17 mouse cellular contexts compared by ENCODE assay signal in genomic region chr3:75696117-75697077, GRCm38 (mm10). TPM values are rescaled to one million over a fixed set of nuclear protein-coding genes. Genes with fewer than 3 reads are reported as not detected.
DNase-seq lines count a peak whose midpoint lies in the region; ATAC-seq and TF ChIP-seq lines count a peak whose summit lies in the region.
"Had no signal": no experiment of that assay in that cellular context is flagged by ENCODE, and none has a peak within 500 bp of the region (broad histone marks: within the 10 kb centered on the region; RNA-seq: fewer than 3 reads in every experiment).

No protein-coding gene starts in this region.

- H3K27me3 ChIP-seq in limb, embryonic 15.5 days: no peaks in the 10 kb centered on the region
- H3K27me3 ChIP-seq in limb, embryonic 10.5 days (ENCODE audit: low read depth, poor library complexity, severe bottlenecking): no peaks in the 10 kb centered on the region
- H3K27me3 ChIP-seq: CH12.LX; liver, embryonic 12.5 days had no signal

- no peak for TF ChIP-seq CTCF in left cerebral cortex, adult 2 months (IDR thresholded peaks at IDR 0.05)

- intact Hi-C loops in heart, postnatal 36 days (cut with DNase I): no loop called here
- intact Hi-C loops in left cerebral cortex, adult 2 months (cut with DNase I): no loop called here

- no peak overlapping the region for H3K27ac ChIP-seq in limb, embryonic 15.5 days
- H3K27ac ChIP-seq in limb, embryonic 10.5 days: no peak overlapping the region
- no peak overlapping the region for H3K27ac ChIP-seq in left cerebral cortex, adult 2 months
- H3K27ac ChIP-seq: forebrain, embryonic 10.5 days; liver, embryonic 12.5 days had no signal

- no peak overlapping the region for H3K4me3 ChIP-seq in limb, embryonic 15.5 days
- H3K4me3 ChIP-seq in limb, embryonic 10.5 days: no peak overlapping the region
- no peak overlapping the region for H3K4me3 ChIP-seq in left cerebral cortex, adult 2 months
- H3K4me3 ChIP-seq: forebrain, embryonic 10.5 days; liver, embryonic 12.5 days; myocyte had no signal

- no peaks in the 10 kb centered on the region for H3K36me3 ChIP-seq in limb, embryonic 15.5 days
- no peaks in the 10 kb centered on the region for H3K36me3 ChIP-seq in limb, embryonic 10.5 days
- H3K36me3 ChIP-seq: forebrain, embryonic 10.5 days; liver, embryonic 12.5 days had no signal

- DNase-seq in limb, embryonic 10.5 days (ENCODE audit: low spot score): no peak
- peak; percentile 46 for DNase-seq in heart, adult 8-10 months (ENCODE audit: low spot score)
- DNase-seq in heart, postnatal 36 days: peak; percentile 38 to 47
- peak; percentile 39 for DNase-seq in thymus, postnatal 4 days
- DNase-seq in spleen, adult 18-20 months: no peak
- no peak for DNase-seq in cerebellum, postnatal 36 days
- DNase-seq in left cerebral cortex, adult 2 months (ENCODE audit: extremely low spot score in 1 of 2, low spot score in 2 of 2): no peak
- DNase-seq: kidney, adult 9 months; lung, postnatal 4 days had no signal

- 61% methylated on average over 13 of the region's 13 CpGs for whole genome bisulfite sequencing in limb, embryonic 15.5 days
- 84% methylated on average over 13 of the region's 13 CpGs for WGBS in limb, embryonic 10.5 days

- no peak overlapping the region for H3K4me2 ChIP-seq in limb, embryonic 15.5 days
- H3K4me2 ChIP-seq: liver, embryonic 12.5 days had no signal

- H3K9ac ChIP-seq in limb, embryonic 15.5 days: no peak overlapping the region
- H3K9ac ChIP-seq: liver, embryonic 12.5 days had no signal

- no peaks in the 10 kb centered on the region for H3K9me3 ChIP-seq in limb, embryonic 15.5 days
- no peaks in the 10 kb centered on the region for H3K9me3 ChIP-seq in limb, embryonic 10.5 days (replicated peaks)
- H3K9me3 ChIP-seq: forebrain, embryonic 10.5 days; liver, embryonic 12.5 days had no signal

- ATAC-seq in limb, embryonic 15.5 days (ENCODE audit: insufficient number of reproducible peaks, low FRiP score, low TSS enrichment, low read depth): peak; percentile 24; the same call in 1 of the 2 replicates
- ATAC-seq: liver, embryonic 12.5 days had no signal

- no peaks in the 10 kb centered on the region for H3K4me1 ChIP-seq in limb, embryonic 15.5 days
- no peaks in the 10 kb centered on the region for H3K4me1 ChIP-seq in limb, embryonic 10.5 days
- H3K4me1 ChIP-seq: forebrain, embryonic 10.5 days; liver, embryonic 12.5 days had no signal

RNA-seq across cellular contexts. Expression of gene Gm29133, which starts 51.6 kb away (rescaled TPM):
- polyA plus RNA-seq in limb, embryonic 15.5 days (2015; fragmentation: Nextera tagmentation; extraction: Ambion mirVana): not detected in 2 replicates
- not detected in 2 replicates for polyA plus RNA-seq in limb, embryonic 10.5 days (2016; fragmentation: Nextera tagmentation; extraction: Ambion mirVana)
- total RNA-seq in heart, adult 8-10 months (2022): not detected
- total RNA-seq in heart, postnatal 36 days (2021): not detected
- not detected for total RNA-seq in left cerebral cortex, adult 2 months (2021)
- total RNA-seq: CH12.LX; left cerebral cortex, adult 8-10 months had no signal
- polyA plus RNA-seq: brain, embryonic 14.5 days; forebrain, embryonic 10.5 days; gonadal fat pad, adult 2 months; liver, embryonic 12.5 days; myocyte had no signal

Comparison
In these comparisons a context has a peak if more than half of its experiments do, and no peak if none do; other contexts are left out.
1. DNase-seq: peak in heart, adult 8-10 months (single experiment), heart, postnatal 36 days (2 of 2) and thymus, postnatal 4 days (single experiment); none in limb, embryonic 10.5 days (single experiment), spleen, adult 18-20 months (0 of 2), cerebellum, postnatal 36 days (0 of 2) and left cerebral cortex, adult 2 months (0 of 2).